Mouse (Mus musculus) limb, embryonic 15.5 days (tissue): ENCODE data around the gene Olig2. TPM values are rescaled to one million over a fixed set of nuclear protein-coding genes. Genes with fewer than 3 reads are reported as not detected.

Experiments
- ATAC-seq: fragments of 200-750 bp; cut with Nextera tagmentation; 2 replicates; pipeline ENCODE4 v1.8.0; 2017; ENCODE audit warnings: low read depth, moderate TSS enrichment; ENCODE audit not compliant: insufficient number of reproducible peaks, low FRiP score, low TSS enrichment
- H3K27ac ChIP-seq: fragments of 300-500 bp; sonication (generic); 2 replicates; pipeline ENCODE4 v1.5.1; 2015; ENCODE audit warnings: moderate library complexity, mild to moderate bottlenecking, inconsistent platforms
- H3K27me3 ChIP-seq: fragments of 300-500 bp; sonication (generic); 2 replicates; pipeline ENCODE4 v1.6.1; 2015; ENCODE audit warnings: inconsistent platforms
- H3K36me3 ChIP-seq: fragments of 300-500 bp; sonication (generic); 2 replicates; pipeline ENCODE4 v1.6.1; 2015; ENCODE audit warnings: inconsistent platforms
- H3K4me1 ChIP-seq: fragments of 300-500 bp; sonication (generic); 2 replicates; pipeline ENCODE4 v1.6.1; 2015; ENCODE audit warnings: inconsistent platforms
- H3K4me2 ChIP-seq: fragments of 300-500 bp; sonication (generic); 2 replicates; pipeline ENCODE4 v1.6.1; 2015; ENCODE audit warnings: mild to moderate bottlenecking, inconsistent platforms
- H3K4me3 ChIP-seq: fragments of 300-500 bp; sonication (generic); 2 replicates; pipeline ENCODE4 v1.5.1; 2015; ENCODE audit warnings: mild to moderate bottlenecking, inconsistent platforms
- H3K9ac ChIP-seq: fragments of 300-500 bp; sonication (generic); 2 replicates; pipeline ENCODE4 v1.6.1; 2015; ENCODE audit warnings: inconsistent platforms
- H3K9me3 ChIP-seq: fragments of 300-500 bp; sonication (generic); 2 replicates; pipeline ENCODE4 v1.6.1; 2016; ENCODE audit warnings: inconsistent platforms
- WGBS: fragments of 180-500 bp; shearing (Covaris S2); methylation state at CpG from one replicate; pipeline ENCODE4 v1.1.7; 2015; 5-methylcytosine and 5-hydroxymethylcytosine counted together
- polyA plus RNA-seq: library from polyadenylated mRNA; unstranded; fragments of >200 nt; fragmentation: Nextera tagmentation; extraction: Ambion mirVana; gene quantifications from 2 replicates; pipeline ENCODE4 v1.2.1, GENCODE M21; 2015

Olig2 gene
- polyA plus RNA-seq, 1 experiment from 2014 or later, result not detected

DNA sequence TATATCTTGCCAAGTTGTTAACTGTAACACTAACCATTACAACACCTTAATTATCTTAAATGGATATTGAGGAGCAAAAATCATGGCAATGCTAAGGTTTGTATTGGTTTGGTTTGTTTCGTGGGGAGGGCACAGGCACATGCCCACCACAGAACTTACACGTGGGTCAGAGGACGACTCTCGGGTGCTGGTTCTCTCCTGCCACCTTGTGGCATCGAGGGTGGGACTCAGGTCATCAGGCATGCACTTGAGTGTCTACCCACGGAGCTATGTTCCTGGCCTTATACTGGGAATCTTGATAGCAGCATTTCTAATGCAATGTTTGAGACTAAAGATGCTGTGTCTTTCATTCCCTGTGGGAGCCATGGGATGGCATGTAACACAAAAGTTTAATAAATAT lies 8.2 kb upstream of the Olig2 start:
- Histone ChIP-seq H3K4me3 (no peak overlapping the region), H3K36me3 (no peaks in the 10 kb centered on the region), H3K27ac (no peak overlapping the region), H3K9ac (no peak overlapping the region), H3K27me3 (peaks cover 93% of the 10 kb centered on the region), H3K4me1 (peaks cover 9% of the 10 kb centered on the region), H3K4me2 (no peak overlapping the region), H3K9me3 (peaks cover 3% of the 10 kb centered on the region; the same call in 1 of the 2 replicates)
- WGBS, result 36% methylated on average over 6 of the region's 6 CpGs
- no peak for ATAC-seq

DNA sequence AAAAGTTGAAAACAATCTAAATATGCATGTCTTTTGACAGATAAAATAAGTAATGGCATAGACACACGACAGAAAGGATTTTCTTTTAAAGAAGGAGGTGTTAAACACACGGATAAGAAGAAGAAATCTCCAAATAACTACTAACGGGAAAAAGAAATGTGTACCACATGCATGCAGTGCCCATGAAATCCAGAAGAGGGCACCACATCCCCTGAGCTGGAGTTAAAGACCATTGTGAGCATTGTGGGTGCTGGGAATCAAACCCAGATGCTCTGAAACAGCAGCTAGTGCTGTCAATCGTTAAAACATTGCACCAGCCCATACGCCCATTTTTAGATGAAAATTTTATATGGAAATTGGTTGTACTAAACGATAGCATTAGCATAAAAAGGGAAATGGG lies 7.3 kb upstream of the Olig2 start:
- WGBS, result 69% methylated on average over 6 of the region's 6 CpGs
- no peak overlapping the region for H3K9ac ChIP-seq
- no peak for ATAC-seq

GRCm38 (mm10) chr16:91219246-91219645 lies 6.0 kb upstream of the Olig2 start:
- no peak for ATAC-seq
- Histone ChIP-seq H3K36me3 (no peaks in the 10 kb centered on the region), H3K9me3 (peaks cover 3% of the 10 kb centered on the region; the same call in 1 of the 2 replicates), H3K27ac (no peak overlapping the region), H3K9ac (no peak overlapping the region), H3K4me1 (peaks cover 24% of the 10 kb centered on the region), H3K4me3 (no peak overlapping the region), H3K27me3 (peaks cover 94% of the 10 kb centered on the region), H3K4me2 (no peak overlapping the region)
- 12% methylated on average over 14 of the region's 14 CpGs for WGBS

More for the DNA sequence above, 7.3 kb upstream of the Olig2 start:
- Histone ChIP-seq H3K4me1 (peaks cover 17% of the 10 kb centered on the region), H3K27me3 (peaks cover 93% of the 10 kb centered on the region), H3K36me3 (no peaks in the 10 kb centered on the region), H3K4me2 (no peak overlapping the region), H3K27ac (no peak overlapping the region), H3K4me3 (no peak overlapping the region), H3K9me3 (peaks cover 3% of the 10 kb centered on the region; the same call in 1 of the 2 replicates)

- no peak for ATAC-seq
- peak overlapping the region; percentile 14; the same call in 1 of the 2 replicates for H3K4me3 ChIP-seq
- H3K36me3 ChIP-seq, result no peaks in the 10 kb centered on the region
- H3K27ac ChIP-seq, result no peak overlapping the region
- WGBS, result under 1% methylated on average over 25 of the region's 25 CpGs
- H3K4me2 ChIP-seq, result peak overlapping the region; percentile 29
- H3K27me3 ChIP-seq, result peaks cover 99% of the 10 kb centered on the region
- peaks cover 51% of the 10 kb centered on the region for H3K4me1 ChIP-seq
- no peak overlapping the region for H3K9ac ChIP-seq
- H3K9me3 ChIP-seq, result peaks cover 3% of the 10 kb centered on the region; the same call in 1 of the 2 replicates
These were observed 3.0 kb upstream of the Olig2 start for GRCm38 (mm10) chr16:91222171-91222642.

DNA sequence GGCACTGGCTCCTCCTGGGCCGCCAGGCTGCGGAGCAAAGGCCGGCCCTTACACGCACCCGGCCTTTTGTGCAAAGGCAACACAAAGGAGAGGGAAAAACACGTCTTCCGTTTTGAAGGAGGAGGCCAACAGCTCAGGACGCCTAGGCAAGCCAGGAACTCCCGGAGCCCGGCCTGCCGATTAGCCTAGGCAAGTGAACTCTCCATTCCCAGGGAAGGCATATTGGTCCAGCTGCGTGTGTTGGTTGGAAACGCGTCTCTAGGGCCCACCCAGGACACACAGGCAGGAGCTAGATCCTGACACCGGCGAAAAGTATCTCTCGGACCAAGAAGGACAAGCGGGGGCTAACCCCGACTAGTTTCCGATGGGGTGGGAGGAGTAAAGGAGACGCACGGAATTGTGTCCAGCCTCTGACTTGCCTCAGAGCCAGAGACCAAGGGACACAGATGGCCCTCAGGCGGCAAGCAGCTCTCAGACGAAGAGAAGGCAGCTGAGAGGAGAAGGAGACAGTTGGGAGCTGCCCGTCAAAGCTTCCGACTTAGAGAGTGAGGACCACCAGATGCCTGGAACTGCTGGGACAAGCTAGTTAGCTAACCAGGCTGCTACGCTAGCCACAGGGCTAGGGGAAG lies 2.5 kb upstream of the Olig2 start:
- ATAC-seq, result no peak
- Histone ChIP-seq H3K9me3 (peaks cover 3% of the 10 kb centered on the region; the same call in 1 of the 2 replicates), H3K4me3 (peak overlapping the region; percentile 14; the same call in 1 of the 2 replicates), H3K27me3 (peaks cover 99% of the 10 kb centered on the region), H3K36me3 (no peaks in the 10 kb centered on the region), H3K27ac (no peak overlapping the region), H3K4me1 (peaks cover 52% of the 10 kb centered on the region), H3K9ac (no peak overlapping the region), H3K4me2 (peak overlapping the region; percentile 29)
- WGBS, result under 1% methylated on average over 27 of the region's 27 CpGs

DNA sequence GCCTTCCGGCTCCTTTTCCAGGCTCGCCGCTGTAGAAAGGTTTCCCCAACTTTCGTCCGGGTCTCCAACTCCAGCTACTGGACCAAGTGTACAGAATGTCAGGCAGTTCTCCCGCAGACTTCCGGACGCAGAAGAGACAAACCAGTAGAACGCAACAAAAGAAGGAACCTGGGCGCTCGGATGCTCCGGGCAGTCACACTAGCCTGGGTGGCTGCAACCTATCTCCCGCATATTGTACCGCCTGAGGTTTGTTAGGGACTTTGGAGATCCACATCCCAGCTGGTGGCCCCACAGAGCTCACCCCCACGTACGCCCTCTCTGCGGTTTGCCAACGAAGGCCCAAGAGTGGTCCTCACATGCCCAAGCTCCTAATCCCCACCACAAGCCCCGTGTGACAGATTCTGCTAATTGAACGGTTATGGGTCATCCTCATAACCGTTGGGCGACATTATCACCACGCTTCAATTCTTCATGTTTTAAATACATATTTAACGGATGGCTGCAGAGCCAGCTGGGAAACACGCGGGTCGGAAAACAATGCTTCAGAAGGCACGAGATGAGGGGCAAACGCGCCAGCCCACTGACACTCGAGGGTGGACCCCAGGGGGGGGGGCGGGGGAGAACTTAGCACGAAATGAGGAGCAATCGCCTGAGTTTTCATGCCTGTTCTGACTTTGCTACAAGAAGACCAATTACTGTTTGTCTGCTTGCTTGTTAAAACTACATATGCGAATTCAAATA lies 1.8 kb upstream of the Olig2 start:
- no peaks in the 10 kb centered on the region for H3K9me3 ChIP-seq
- no peak for ATAC-seq
- no peak overlapping the region for H3K4me2 ChIP-seq
- H3K27ac ChIP-seq, result no peak overlapping the region
- H3K4me3 ChIP-seq, result no peak overlapping the region
- H3K27me3 ChIP-seq, result peaks cover 100% of the 10 kb centered on the region
- 1% methylated on average over 35 of the region's 35 CpGs for WGBS
- H3K4me1 ChIP-seq, result peaks cover 54% of the 10 kb centered on the region
- no peak overlapping the region for H3K9ac ChIP-seq
- H3K36me3 ChIP-seq, result no peaks in the 10 kb centered on the region

- Histone ChIP-seq H3K9ac (no peak overlapping the region), H3K4me1 (peaks cover 54% of the 10 kb centered on the region)
These were observed 1.2 kb upstream of the Olig2 start for GRCm38 (mm10) chr16:91224068-91224402.

DNA sequence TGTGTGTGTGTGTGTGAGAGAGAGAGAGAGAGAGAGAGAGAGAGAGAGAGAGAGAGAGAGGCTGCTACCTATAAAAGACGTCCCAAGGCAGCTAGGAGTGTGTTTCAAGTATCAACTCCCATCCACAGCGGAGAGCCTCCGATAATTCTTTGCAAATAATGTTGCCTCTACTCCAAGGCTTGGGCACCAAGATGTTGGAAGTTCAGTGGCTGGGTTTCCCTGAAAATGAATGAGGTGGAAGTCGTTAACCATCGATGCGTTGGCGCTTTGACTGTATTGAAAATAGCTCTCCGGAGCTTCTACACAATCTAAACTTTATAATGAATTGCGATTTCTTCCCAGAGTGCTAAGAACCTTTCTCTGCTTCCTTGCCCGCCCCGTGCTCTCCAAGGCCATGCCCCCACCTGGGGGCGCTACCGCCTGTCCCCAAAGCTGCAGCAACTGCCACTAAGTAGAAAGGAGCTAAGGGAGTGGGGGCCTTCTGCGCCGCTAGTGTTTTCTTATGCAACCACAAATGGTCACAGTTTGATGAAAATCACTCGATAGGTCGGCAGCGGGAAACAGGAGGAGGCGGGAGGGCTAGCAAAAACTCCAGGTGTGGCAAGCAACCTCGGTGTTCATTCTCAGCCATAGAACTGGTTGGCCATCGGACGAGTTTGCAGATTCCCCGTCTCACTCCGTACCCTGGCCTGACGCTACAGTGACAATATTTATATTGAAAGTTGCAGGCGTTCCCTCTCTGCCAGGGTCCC lies 600 bp upstream of the Olig2 start:
- 2% methylated on average over 26 of the region's 26 CpGs for WGBS

More at GRCm38 (mm10) chr16:91224068-91224402, 1.2 kb upstream of the Olig2 start:
- no peak for ATAC-seq
- WGBS, result 6% methylated on average over 10 of the region's 10 CpGs
- Histone ChIP-seq H3K27ac (no peak overlapping the region), H3K9me3 (no peaks in the 10 kb centered on the region), H3K36me3 (no peaks in the 10 kb centered on the region), H3K4me3 (no peak overlapping the region), H3K4me2 (no peak overlapping the region), H3K27me3 (peaks cover 100% of the 10 kb centered on the region)

GRCm38 (mm10) chr16:91226038-91226882 lies 1.0 kb downstream of the Olig2 start:
- H3K4me1 ChIP-seq, result peaks cover 46% of the 10 kb centered on the region
- peak overlapping the region; percentile 32 for H3K4me2 ChIP-seq
- peaks cover 99% of the 10 kb centered on the region for H3K27me3 ChIP-seq
- WGBS, result 1% methylated on average over 60 of the region's 60 CpGs
- H3K27ac ChIP-seq, result no peak overlapping the region
- H3K4me3 ChIP-seq, result peak overlapping the region; percentile 22
- no peak overlapping the region for H3K9ac ChIP-seq
- no peaks in the 10 kb centered on the region for H3K36me3 ChIP-seq
- no peak for ATAC-seq
- no peaks in the 10 kb centered on the region for H3K9me3 ChIP-seq

More for the DNA sequence above, 600 bp upstream of the Olig2 start:
- ATAC-seq, result no peak
- Histone ChIP-seq H3K36me3 (no peaks in the 10 kb centered on the region), H3K4me1 (peaks cover 54% of the 10 kb centered on the region), H3K4me2 (peak overlapping the region; percentile 54), H3K27me3 (peaks cover 100% of the 10 kb centered on the region), H3K27ac (no peak overlapping the region), H3K9ac (no peak overlapping the region), H3K4me3 (peak overlapping the region; percentile 34), H3K9me3 (no peaks in the 10 kb centered on the region)

GRCm38 (mm10) chr16:91226883-91227759 lies 1.9 kb downstream of the Olig2 start:
- WGBS, result 1% methylated on average over 81 of the region's 85 CpGs
- Histone ChIP-seq H3K36me3 (no peaks in the 10 kb centered on the region), H3K4me1 (peaks cover 47% of the 10 kb centered on the region), H3K9me3 (no peaks in the 10 kb centered on the region), H3K9ac (no peak overlapping the region), H3K27me3 (peaks cover 99% of the 10 kb centered on the region), H3K27ac (no peak overlapping the region), H3K4me3 (peak overlapping the region; percentile 22), H3K4me2 (peak overlapping the region; percentile 32)
- ATAC-seq, result no peak
